Mouse (Mus musculus): Measurements from ENCODE around the gene Polr2l.
"Not testable (repeated sequence)": the region's sequence is repeated elsewhere in the genome, so short reads cannot be mapped to it uniquely, and the experiment has no call there.

The Polr2l gene

GRCm38 (mm10) chr7:141451928-141452327, 23.0 kb downstream of the Polr2l start:
- DNase-seq (ENCODE audit: low spot score), result peak; percentile 92

DNA sequence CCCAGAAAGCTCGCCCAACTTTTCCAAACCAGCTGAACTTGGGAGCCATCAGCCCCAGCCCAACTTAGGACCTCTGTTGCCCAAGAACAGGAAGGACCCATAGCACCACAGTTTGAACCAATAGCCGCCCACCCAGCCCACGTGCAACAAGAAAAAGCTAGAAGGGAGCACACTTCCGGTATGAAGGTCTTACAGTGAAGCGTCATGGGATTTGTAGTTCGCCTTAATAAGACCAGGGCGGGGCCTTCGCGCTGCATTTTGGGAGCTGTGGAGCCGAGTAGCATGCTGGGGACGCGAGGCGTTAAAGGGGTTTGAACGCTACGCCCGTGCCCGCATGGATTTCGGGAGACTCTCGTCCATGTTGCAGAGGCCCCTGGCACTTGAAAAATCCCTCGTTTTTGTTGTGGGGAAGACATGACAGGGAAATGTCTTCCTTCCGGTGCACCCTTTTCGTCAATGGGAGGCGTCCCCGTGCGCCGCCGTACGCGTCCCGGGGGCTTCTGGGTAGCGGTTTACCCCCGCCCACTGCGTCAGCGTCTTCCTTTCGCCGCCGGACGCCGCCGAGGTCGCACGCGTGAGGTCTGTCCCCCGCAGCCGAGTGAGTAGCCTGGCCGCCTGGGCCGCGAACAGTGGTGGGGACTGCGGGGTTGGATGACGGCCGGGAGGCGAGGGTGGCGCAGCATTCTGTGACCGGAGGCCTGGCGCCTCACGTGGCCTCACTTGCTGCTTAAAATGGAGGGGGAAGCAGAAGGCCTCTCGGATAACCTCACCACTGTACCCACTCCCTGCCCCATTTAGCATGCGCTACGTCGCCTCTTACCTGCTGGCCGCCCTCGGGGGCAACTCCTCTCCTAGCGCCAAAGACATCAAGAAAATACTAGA, 27.6 kb downstream of the Polr2l start, which contains the start of gene Rplp2:
TSS of gene Rplp2 (plus strand) at position 261 of the 882 bp plus-strand sequence.
- peak; percentile 86 for DNase-seq (ENCODE audit: low spot score)

- DNase-seq (ENCODE audit: low spot score), result not testable (repeated sequence)
Observed at GRCm38 (mm10) chr7:141446374-141446773, 28.6 kb downstream of the Polr2l start.

- peak; percentile 54 for DNase-seq (ENCODE audit: low spot score)
Observed at GRCm38 (mm10) chr7:141443828-141444237, 31.1 kb downstream of the Polr2l start, which contains the start of gene Pidd1. Pidd1 (minus strand) TSS chr7:141444025.

DNA sequence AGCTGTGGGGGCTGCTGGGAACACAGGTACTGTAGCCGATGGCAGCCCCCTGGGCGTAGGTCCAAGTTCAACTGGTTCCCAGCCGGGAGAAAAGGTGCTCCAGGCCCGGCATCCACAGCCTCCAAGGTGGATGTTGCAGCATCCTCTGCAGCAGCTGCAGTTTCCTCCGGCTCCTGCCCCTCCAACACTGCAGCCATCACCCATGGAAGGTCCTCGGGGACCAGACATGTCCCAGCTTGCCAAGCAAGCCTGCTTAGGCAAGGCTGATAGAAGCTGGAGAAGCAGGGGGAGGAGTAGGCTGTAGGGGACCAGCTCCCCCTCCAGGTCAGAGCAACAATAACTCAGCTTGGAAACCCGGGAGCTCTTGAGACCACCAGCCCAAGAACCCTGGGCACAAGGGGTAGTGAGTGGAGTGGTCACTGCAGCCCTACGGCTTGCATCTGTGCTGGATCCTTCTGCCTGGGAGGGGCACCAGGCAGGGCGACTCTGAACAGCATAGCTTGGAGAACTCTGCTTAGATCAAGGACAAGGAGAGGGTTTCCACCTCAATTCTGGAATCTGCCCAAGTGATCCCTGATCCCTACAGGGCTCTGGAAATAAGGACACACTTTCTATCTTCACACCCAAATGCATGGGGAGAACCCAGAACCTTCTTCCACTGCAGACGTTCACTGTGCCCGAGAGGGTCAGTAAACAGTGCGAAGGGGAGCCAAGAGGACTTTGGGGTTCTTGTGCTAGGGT, 31.7 kb downstream of the Polr2l start:
- no peak for DNase-seq (ENCODE audit: low spot score)

- DNase-seq (ENCODE audit: low spot score), result no peak
Observed at GRCm38 (mm10) chr7:141442199-141442598, 32.7 kb downstream of the Polr2l start.

GRCm38 (mm10) chr7:141441460-141441859, 33.5 kb downstream of the Polr2l start:
- no peak for DNase-seq (ENCODE audit: low spot score)

GRCm38 (mm10) chr7:141440613-141441012, 34.3 kb downstream of the Polr2l start:
- DNase-seq (ENCODE audit: low spot score), result peak; percentile 57

DNA sequence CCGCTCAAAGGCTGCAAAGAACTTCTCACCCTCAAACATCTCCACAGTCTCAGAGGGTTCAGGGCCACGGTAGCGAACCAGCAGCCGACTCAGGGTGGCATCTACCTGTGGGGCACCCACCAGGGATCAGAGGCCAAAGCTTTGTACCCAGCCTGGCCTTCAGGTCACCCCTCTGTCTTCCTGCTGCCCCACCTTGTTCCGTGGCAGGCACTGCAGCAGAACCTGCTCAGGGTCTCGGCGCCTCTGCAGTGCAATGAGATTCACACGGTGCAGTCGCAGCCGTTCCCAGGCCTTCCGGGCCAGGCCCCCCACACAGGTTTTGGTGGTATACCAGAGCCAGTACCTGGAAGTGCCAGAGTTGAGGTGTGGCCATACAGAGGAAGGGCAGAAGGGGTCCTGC, 35.1 kb downstream of the Polr2l start:
- DNase-seq (ENCODE audit: low spot score), result no peak

- DNase-seq (ENCODE audit: low spot score), result no peak
Observed at GRCm38 (mm10) chr7:141439140-141439679, 35.7 kb downstream of the Polr2l start.

DNA sequence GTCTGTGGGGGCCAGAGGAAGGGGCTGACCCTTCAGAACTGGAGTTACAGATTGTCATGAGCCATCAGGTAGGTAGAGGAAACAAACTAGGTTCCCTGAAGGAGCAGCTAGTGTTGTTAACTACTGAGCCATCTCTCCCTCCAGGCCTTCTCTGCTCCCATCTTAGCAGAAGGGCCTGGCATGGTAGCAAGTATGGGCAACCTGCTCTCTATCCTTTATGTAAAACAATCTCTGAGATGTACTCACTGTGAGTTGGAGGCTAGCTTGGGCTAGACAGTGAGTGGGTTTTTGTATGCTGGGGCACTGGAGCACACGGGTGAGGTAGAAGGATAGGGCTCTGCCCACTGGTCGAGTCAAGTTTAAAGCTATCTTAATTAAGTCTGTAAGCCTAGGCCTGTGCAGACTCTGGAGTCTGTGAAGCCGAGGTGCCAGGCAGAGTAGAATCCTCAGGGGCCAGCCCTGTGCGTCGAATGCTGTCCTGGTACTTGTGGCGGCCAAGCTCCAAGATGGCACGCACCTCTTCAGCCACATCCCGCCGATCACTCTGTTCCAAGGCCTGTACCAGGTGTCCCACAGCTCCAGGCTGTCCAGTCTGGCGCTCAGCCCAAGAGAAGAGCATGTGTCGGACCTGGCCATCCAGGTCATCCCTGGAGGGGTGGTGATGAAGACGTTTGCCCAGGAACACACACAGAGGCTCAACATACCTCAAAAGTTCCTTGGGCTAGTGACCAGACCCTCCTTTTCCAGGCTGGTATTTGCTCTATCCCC, 36.5 kb downstream of the Polr2l start:
- DNase-seq (ENCODE audit: low spot score), result no peak

- DNase-seq (ENCODE audit: low spot score), result peak; percentile 73
Observed at GRCm38 (mm10) chr7:141437178-141438120, 37.5 kb downstream of the Polr2l start, which contains the start of gene Slc25a22. Slc25a22 (minus strand) TSS chr7:141437892.

DNA sequence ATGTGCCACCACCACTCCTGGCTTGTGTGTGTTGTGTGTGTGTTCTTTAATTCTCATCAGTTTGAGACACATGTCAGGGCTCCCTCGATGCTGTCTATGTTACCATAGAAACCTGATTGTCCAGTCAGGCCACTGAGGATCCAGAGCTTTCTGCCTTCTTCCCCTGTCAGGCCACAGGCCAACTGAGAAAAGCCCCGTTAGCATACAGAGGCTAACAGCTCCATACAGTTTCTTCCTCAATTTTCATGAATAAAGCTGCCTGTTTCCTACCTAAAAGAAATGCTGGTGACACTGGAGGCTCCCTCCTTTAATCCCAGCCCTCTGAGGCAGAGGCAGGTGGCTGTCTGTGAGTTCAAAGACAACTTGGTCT, 38.4 kb downstream of the Polr2l start:
- DNase-seq (ENCODE audit: low spot score), result no peak

DNA sequence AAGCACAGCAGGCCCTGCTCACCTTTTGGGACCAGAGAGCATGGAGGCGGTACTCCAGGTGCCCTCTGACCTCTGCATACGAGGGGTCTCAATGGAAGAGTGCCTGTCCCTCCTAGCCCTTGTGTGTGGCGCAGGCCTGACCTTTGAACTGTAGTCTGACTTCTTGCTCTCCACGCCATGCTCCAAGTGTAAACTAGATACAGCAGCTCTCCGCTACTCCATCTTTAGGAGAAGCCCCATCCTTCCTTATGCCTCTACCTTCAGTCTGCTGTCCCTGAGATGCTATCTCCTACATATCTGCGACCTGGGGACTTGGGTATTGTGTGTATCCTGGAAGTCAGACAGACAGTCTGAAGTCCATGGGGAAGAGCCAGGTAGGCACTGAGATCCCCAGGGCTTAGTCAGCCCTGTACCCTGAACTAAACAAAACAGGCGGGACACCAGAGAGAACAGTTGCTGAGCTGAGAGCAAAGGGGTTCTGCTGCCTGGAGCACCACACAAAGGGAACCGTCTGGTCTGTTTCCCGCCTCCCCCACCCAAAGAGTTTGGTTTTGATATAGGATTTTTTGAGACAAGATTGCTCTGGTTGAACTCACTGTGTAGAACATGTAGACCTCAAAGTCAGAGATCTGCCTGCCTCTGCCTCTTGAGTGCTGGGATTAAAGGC, 38.9 kb downstream of the Polr2l start:
- no peak for DNase-seq (ENCODE audit: low spot score)

DNA sequence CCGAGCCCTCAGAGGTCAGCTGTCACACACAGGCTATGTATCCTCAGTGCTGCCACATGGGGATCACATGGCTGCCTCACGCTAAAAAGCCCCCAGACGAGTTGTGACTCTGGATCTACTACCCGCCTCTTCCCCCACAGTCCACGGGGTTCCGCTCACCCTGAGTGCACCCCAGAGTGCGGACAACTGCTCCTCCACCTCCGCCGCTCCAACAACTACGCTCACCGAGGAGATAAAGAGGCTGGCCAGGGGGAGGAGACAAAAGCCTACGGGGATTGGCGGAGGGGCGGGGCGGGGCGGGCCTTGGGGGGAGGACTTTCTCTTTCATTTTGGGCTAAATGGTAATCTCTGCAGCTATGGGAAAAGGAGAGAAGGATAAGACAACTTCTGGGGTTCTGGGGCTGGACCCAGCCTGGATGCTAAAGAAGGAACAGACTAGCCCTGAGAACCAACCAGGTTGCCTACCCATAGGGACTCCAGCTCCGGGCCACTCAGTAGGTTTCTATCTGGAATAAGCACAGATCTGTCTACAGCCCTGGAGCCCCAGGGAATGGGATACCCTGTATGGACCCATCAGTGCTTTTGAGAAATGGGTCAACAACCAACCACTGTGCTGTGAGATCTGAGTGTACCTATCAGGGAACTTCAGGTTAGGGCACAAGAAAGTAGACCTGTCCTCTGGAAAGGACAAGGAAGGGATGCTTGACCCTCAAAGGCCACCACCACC, 39.6 kb downstream of the Polr2l start:
- peak; percentile 70 for DNase-seq (ENCODE audit: low spot score)

GRCm38 (mm10) chr7:141434464-141434863, 40.5 kb downstream of the Polr2l start:
- no peak for DNase-seq (ENCODE audit: low spot score)

DNA sequence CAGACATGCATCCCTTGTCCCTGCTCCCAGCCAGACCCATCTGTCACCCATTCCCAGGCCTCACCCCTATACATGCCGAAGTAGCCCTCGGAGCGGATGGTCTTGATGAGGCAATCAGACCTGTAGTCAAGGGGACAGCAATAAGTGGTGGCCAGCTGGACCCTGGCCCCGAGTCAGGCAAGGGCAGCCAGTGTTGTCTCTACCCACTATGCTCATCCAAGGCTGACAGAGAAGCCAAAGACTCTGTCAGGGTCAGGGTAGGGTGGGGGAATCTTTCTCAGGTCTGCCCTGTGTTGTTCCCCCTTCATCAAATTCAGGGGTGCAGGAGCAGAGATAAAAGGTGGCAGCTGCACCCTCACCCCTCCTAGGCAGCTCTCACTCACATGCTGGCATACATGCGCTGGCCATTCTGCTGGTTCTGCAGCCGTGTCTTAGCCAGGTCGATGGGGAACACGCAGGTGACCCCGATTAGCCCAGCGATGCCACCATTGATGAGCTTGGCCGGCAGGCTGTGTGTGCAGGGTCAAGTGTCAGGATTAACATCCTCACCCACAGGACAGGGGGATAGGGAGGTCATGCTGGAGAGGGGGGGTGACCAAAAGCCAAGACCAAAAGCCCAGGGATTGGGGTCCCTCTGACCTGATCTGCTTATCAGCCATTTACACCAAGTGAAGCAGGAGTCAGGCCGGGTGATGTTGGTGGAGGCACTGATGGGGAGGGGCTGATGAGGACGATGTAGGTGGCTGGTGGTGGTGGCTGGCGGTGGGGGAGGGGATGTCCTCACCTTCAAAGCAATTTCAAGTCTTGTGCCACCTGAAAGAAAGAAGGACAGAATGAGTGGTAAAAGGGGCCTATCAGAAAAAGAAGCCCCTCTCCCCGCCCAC, 41.2 kb downstream of the Polr2l start:
- no peak for DNase-seq (ENCODE audit: low spot score)

DNA sequence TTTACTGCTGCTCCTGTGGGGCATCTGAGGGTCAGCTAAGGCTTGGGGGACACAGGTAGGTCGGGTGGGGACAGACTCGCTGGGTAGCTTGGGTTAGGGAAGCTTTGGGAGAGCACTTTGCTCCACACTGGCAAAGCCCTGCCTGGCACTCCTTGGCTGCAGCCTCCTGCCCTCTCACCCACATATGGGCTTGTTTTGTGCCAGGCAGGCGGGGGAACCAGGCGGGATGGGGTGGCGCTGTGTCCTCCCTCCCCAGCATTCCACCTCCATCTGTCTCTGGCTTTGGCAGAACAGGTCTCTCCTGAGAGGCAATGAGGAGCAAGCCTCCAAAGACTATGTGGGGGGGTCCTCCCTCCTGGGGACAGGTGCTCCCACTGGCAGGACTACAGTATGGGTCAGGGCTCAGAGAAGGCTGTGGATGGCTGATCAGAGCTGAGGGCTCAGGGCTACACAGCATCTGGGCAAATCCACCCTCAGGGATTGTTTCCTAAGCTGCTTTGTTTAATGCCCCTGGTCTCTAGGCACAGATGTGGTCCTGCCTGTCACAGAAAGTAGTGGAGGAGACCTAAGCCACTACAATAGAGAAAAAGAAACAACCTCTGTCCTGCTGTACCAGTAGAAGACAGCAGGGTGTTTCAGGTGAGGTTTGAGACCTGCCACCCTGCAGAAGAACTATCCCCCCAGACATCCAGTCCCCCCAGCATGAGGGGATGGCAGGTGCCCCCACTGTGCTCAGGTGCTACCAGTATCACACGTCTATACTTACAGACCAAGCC, 42.0 kb downstream of the Polr2l start:
- peak; percentile 73 for DNase-seq (ENCODE audit: low spot score)

Measured in adipocyte (in vitro differentiated cells).